Mouse (Mus musculus): Measurements from ENCODE around the gene Gpkow. TPM values are rescaled to one million over a fixed set of nuclear protein-coding genes. Genes with fewer than 3 reads are reported as not detected.

The Gpkow gene
- polyA plus RNA-seq, 1 experiment from 2014 or later = 31.8 TPM

- Histone ChIP-seq H3K9me3 (no peaks in the 10 kb centered on the region), H3K4me1 (replicated peaks) (no peaks in the 10 kb centered on the region), H3K4me3 (replicated peaks) (no peak overlapping the region), H3K27ac (no peak overlapping the region), H3K36me3 (no peaks in the 10 kb centered on the region), H3K4me2 (replicated peaks) (no peak overlapping the region), H3K27me3 (replicated peaks) (no peaks in the 10 kb centered on the region), H3K9ac (no peak overlapping the region)
- WGBS = 42% methylated on average over 6 of the region's 6 CpGs
- ATAC-seq = no peak
Measured at GRCm38 (mm10) chrX:7672739-7673138, 24.2 kb upstream of the Gpkow start.

GRCm38 (mm10) chrX:7673578-7674281 is 23.2 kb upstream of the Gpkow start:
- H3K27ac ChIP-seq = peak overlapping the region; percentile 66
- 33% methylated on average over 12 of the region's 12 CpGs for WGBS
- no peaks in the 10 kb centered on the region for H3K9me3 ChIP-seq
- H3K4me2 ChIP-seq (replicated peaks) = peak overlapping the region; percentile 58
- no peaks in the 10 kb centered on the region for H3K27me3 ChIP-seq (replicated peaks)
- 0 out of 2 replicates have a peak overlapping the region, but pooled peaks have one; percentile 28 for H3K4me3 ChIP-seq (replicated peaks)
- no peaks in the 10 kb centered on the region for H3K36me3 ChIP-seq
- ATAC-seq = peak; percentile 27
- H3K9ac ChIP-seq = 0 out of 2 replicates have a peak overlapping the region, but pooled peaks have one; percentile 28
- H3K4me1 ChIP-seq (replicated peaks) = no peaks in the 10 kb centered on the region

- no peaks in the 10 kb centered on the region for H3K27me3 ChIP-seq (replicated peaks)
- no peaks in the 10 kb centered on the region for H3K36me3 ChIP-seq
- H3K4me2 ChIP-seq (replicated peaks) = peak overlapping the region; percentile 58
- H3K27ac ChIP-seq = peak overlapping the region; percentile 66
- H3K9ac ChIP-seq = peak overlapping the region; percentile 28
- ATAC-seq = peak; percentile 37
- H3K9me3 ChIP-seq = no peaks in the 10 kb centered on the region
- H3K4me1 ChIP-seq (replicated peaks) = no peaks in the 10 kb centered on the region
- peak overlapping the region; percentile 28 for H3K4me3 ChIP-seq (replicated peaks)
- WGBS = 27% methylated on average over 28 of the region's 28 CpGs
Measured at GRCm38 (mm10) chrX:7674284-7675000, 22.5 kb upstream of the Gpkow start.

- no peaks in the 10 kb centered on the region for H3K36me3 ChIP-seq
- H3K4me3 ChIP-seq (replicated peaks) = peak overlapping the region; percentile 28
- peak overlapping the region; percentile 58 for H3K4me2 ChIP-seq (replicated peaks)
- peak overlapping the region; percentile 28 for H3K9ac ChIP-seq
- H3K27ac ChIP-seq = peak overlapping the region; percentile 66
- peak; percentile 1; the same call in 1 of the 2 replicates for ATAC-seq
- H3K27me3 ChIP-seq (replicated peaks) = no peaks in the 10 kb centered on the region
- no peaks in the 10 kb centered on the region for H3K9me3 ChIP-seq
- no peaks in the 10 kb centered on the region for H3K4me1 ChIP-seq (replicated peaks)
- 34% methylated on average over 10 of the region's 10 CpGs for WGBS
Measured at GRCm38 (mm10) chrX:7675001-7675380, 21.9 kb upstream of the Gpkow start.

- Histone ChIP-seq H3K36me3 (no peaks in the 10 kb centered on the region), H3K4me3 (replicated peaks) (no peak overlapping the region), H3K9ac (no peak overlapping the region), H3K9me3 (no peaks in the 10 kb centered on the region), H3K4me1 (replicated peaks) (no peaks in the 10 kb centered on the region), H3K27me3 (replicated peaks) (no peaks in the 10 kb centered on the region), H3K4me2 (replicated peaks) (no peak overlapping the region), H3K27ac (no peak overlapping the region)
- ATAC-seq = no peak
- 42% methylated on average over 3 of the region's 3 CpGs for WGBS
Measured at GRCm38 (mm10) chrX:7678986-7679385, 17.9 kb upstream of the Gpkow start.

- 15% methylated on average over 27 of the region's 27 CpGs for WGBS
- peak; percentile 96 for ATAC-seq
- Histone ChIP-seq H3K4me3 (replicated peaks) (peak overlapping the region; percentile 25), H3K36me3 (no peaks in the 10 kb centered on the region), H3K27me3 (replicated peaks) (no peaks in the 10 kb centered on the region), H3K4me1 (replicated peaks) (no peaks in the 10 kb centered on the region), H3K9me3 (no peaks in the 10 kb centered on the region), H3K9ac (0 out of 2 replicates have a peak overlapping the region, but pooled peaks have one; percentile 26), H3K27ac (no peak overlapping the region), H3K4me2 (replicated peaks) (peak overlapping the region; percentile 64)
Measured at GRCm38 (mm10) chrX:7679405-7680056, 17.4 kb upstream of the Gpkow start.

- Histone ChIP-seq H3K4me3 (replicated peaks) (peak overlapping the region; percentile 25), H3K36me3 (no peaks in the 10 kb centered on the region), H3K27ac (no peak overlapping the region), H3K4me1 (replicated peaks) (no peaks in the 10 kb centered on the region), H3K9me3 (no peaks in the 10 kb centered on the region), H3K9ac (0 out of 2 replicates have a peak overlapping the region, but pooled peaks have one; percentile 26), H3K27me3 (replicated peaks) (no peaks in the 10 kb centered on the region), H3K4me2 (replicated peaks) (peak overlapping the region; percentile 64)
- ATAC-seq = no peak
- WGBS = 23% methylated on average over 12 of the region's 12 CpGs
Measured at GRCm38 (mm10) chrX:7680057-7680412, 16.9 kb upstream of the Gpkow start.

GRCm38 (mm10) chrX:7680864-7681263 is 16.1 kb upstream of the Gpkow start, which contains the start of gene Magix:
Gene Magix (minus strand): TSS chrX:7681251.
- Histone ChIP-seq H3K27me3 (replicated peaks) (no peaks in the 10 kb centered on the region), H3K4me1 (replicated peaks) (no peaks in the 10 kb centered on the region), H3K9me3 (no peaks in the 10 kb centered on the region), H3K27ac (no peak within 1 kb of the TSS), H3K4me2 (replicated peaks) (peak within 1 kb of the TSS; percentile 64), H3K9ac (0 out of 2 replicates have a peak within 1 kb of the TSS, but pooled peaks have one; percentile 26), H3K36me3 (no peaks in the 10 kb centered on the region), H3K4me3 (replicated peaks) (peak within 1 kb of the TSS; percentile 25)
- 63% methylated on average over 14 of the region's 14 CpGs for whole genome bisulfite sequencing
- ATAC-seq = no peak

- ATAC-seq = no peak
- no peaks in the 10 kb centered on the region for H3K9me3 ChIP-seq
- no peaks in the 10 kb centered on the region for H3K27me3 ChIP-seq (replicated peaks)
- H3K36me3 ChIP-seq = no peaks in the 10 kb centered on the region
- H3K27ac ChIP-seq = no peak overlapping the region
- H3K4me3 ChIP-seq (replicated peaks) = no peak overlapping the region
- no peak overlapping the region for H3K9ac ChIP-seq
- 98% methylated on average over 2 of the region's 2 CpGs for WGBS
- H3K4me2 ChIP-seq (replicated peaks) = no peak overlapping the region
- no peaks in the 10 kb centered on the region for H3K4me1 ChIP-seq (replicated peaks)
Measured at GRCm38 (mm10) chrX:7688321-7688720, 8.6 kb upstream of the Gpkow start.

GRCm38 (mm10) chrX:7690486-7690885 is 6.4 kb upstream of the Gpkow start:
- no peak overlapping the region for H3K4me3 ChIP-seq (replicated peaks)
- H3K4me1 ChIP-seq (replicated peaks) = no peaks in the 10 kb centered on the region
- no peak for ATAC-seq
- no peaks in the 10 kb centered on the region for H3K9me3 ChIP-seq
- H3K27ac ChIP-seq = no peak overlapping the region
- H3K27me3 ChIP-seq (replicated peaks) = no peaks in the 10 kb centered on the region
- 55% methylated on average over 3 of the region's 3 CpGs for WGBS
- no peak overlapping the region for H3K4me2 ChIP-seq (replicated peaks)
- no peak overlapping the region for H3K9ac ChIP-seq
- no peaks in the 10 kb centered on the region for H3K36me3 ChIP-seq

- 37% methylated on average over 4 of the region's 4 CpGs for WGBS
Measured at GRCm38 (mm10) chrX:7692862-7693261, 4.1 kb upstream of the Gpkow start.

GRCm38 (mm10) chrX:7696520-7696919 is 411 bp upstream of the Gpkow start:
- Histone ChIP-seq H3K27ac (no peak overlapping the region), H3K27me3 (replicated peaks) (no peaks in the 10 kb centered on the region), H3K4me2 (replicated peaks) (peak overlapping the region; percentile 39), H3K4me3 (replicated peaks) (peak overlapping the region; percentile 52; the same call in 1 of the 2 replicates), H3K9me3 (no peaks in the 10 kb centered on the region), H3K4me1 (replicated peaks) (no peaks in the 10 kb centered on the region), H3K9ac (no peak overlapping the region), H3K36me3 (no peaks in the 10 kb centered on the region)
- 38% methylated on average over 6 of the region's 6 CpGs for WGBS
- ATAC-seq = peak; percentile 46

More at GRCm38 (mm10) chrX:7692862-7693261, 4.1 kb upstream of the Gpkow start:
- Histone ChIP-seq H3K27me3 (replicated peaks) (no peaks in the 10 kb centered on the region), H3K9me3 (no peaks in the 10 kb centered on the region), H3K9ac (no peak overlapping the region), H3K27ac (no peak overlapping the region), H3K4me3 (replicated peaks) (no peak overlapping the region), H3K4me2 (replicated peaks) (no peak overlapping the region), H3K4me1 (replicated peaks) (no peaks in the 10 kb centered on the region), H3K36me3 (no peaks in the 10 kb centered on the region)
- ATAC-seq = no peak

All from intestine, embryonic 15.5 days (tissue).